Mouse (Mus musculus): ENCODE measurements around the gene Nectin2. TPM values are rescaled to one million over a fixed set of nuclear protein-coding genes. Genes with fewer than 3 reads are reported as not detected.

Gene Nectin2
- polyA plus RNA-seq, 1 experiment from 2014 or later: 55.2 TPM

DNA sequence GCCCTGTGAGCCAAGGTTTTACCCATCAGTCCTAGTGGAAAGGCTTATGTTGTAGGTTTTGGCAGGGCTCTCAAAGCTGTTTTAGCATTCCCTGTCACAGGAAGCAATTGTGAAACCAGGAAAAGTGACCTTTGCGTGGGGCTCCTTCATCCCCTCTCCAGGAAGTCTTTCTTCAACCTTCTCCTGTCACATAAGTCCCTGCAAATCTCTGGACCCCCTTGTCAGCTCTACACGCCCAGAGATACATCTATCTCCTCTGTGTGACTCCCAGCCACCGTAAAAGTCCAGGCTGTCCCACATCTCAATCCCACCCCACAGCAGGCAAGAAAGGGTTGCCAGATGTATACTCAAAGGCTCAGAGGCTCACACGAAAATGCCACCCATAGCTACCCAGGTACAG lies 21.4 kb upstream of the Nectin2 start:
- Histone ChIP-seq H3K4me2 (ENCODE audit: low read depth, low read length) (peak overlapping the region; percentile 61; the same call in 1 of the 2 replicates), H3K9me3 (ENCODE audit: control insufficient read depth, low read length) (no peaks in the 10 kb centered on the region), H3K4me3 (ENCODE audit: low read depth, low read length) (no peak overlapping the region), H3K9ac (ENCODE audit: low read depth, low read length) (no peak overlapping the region), H3K27me3 (replicated peaks; ENCODE audit: control insufficient read depth, insufficient read depth, low read length) (no peaks in the 10 kb centered on the region), H3K36me3 (ENCODE audit: control insufficient read depth, insufficient read depth, low read length) (no peaks in the 10 kb centered on the region), H3K4me1 (ENCODE audit: control insufficient read depth, insufficient read depth, low read length) (peaks cover 17% of the 10 kb centered on the region), H3K27ac (replicated peaks; ENCODE audit: low read depth, low read length) (no peak overlapping the region)
- ATAC-seq (ENCODE audit: low read depth) (no peak), DNase-seq (ENCODE audit: low spot score) (no peak)
- WGBS: 60% methylated on average over 4 of the region's 4 CpGs

DNA sequence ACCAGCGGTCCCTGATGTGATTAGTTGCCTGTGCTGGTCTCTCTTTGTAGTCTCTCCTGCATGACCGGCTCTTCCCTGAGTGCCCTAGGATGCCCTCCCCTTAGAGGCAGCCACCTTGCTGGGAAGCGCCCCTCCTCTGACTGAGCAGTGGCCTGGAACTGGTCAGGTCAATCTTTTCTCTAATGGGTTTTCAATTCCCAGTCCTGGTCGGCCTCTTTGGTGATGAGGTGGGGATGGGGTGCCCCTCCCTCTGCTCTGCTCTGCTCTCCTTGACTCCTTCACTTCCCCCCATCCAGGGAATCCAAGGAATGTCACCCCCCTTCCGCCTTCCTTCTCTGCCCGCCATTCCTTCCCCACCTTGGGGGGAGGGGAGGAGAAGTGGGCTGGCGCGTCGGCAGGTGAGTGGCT lies 20.7 kb upstream of the Nectin2 start, which contains the start of gene Bcam:
Gene Bcam, minus strand, starts transcription at position 33 of the 408 bp plus-strand sequence.
- Histone ChIP-seq H3K27me3 (replicated peaks; ENCODE audit: control insufficient read depth, insufficient read depth, low read length) (no peaks in the 10 kb centered on the region), H3K27ac (replicated peaks; ENCODE audit: low read depth, low read length) (peak within 1 kb of the TSS; percentile 23; the same call in 1 of the 2 replicates), H3K4me1 (ENCODE audit: control insufficient read depth, insufficient read depth, low read length) (peaks cover 17% of the 10 kb centered on the region), H3K4me2 (ENCODE audit: low read depth, low read length) (peak within 1 kb of the TSS; percentile 61), H3K36me3 (ENCODE audit: control insufficient read depth, insufficient read depth, low read length) (no peaks in the 10 kb centered on the region), H3K9ac (ENCODE audit: low read depth, low read length) (peak within 1 kb of the TSS; percentile 58), H3K9me3 (ENCODE audit: control insufficient read depth, low read length) (no peaks in the 10 kb centered on the region), H3K4me3 (ENCODE audit: low read depth, low read length) (peak within 1 kb of the TSS; percentile 42)
- 2% methylated on average over 8 of the region's 9 CpGs for WGBS
- ATAC-seq (ENCODE audit: low read depth) (peak; percentile 9), DNase-seq (ENCODE audit: low spot score) (peak; percentile 56)

DNA sequence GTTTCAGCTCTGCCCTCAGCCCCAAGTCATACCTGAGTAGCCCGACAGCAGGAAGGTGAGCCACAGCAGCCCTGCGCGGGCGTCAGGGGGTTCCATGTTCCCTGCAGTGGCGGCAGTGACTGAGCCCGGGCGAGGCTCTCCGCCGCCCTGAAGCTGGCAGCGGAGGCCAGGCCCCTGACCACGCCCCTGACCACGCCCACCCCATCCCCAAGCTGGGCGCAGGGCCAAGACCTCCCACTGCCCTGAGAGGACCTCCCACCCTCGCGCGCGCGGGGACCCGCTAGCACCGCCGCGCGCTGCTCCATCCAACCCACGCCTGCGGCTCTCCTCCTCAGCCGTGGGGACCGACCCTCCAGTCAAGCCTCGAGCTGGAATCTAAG lies 20.1 kb upstream of the Nectin2 start:
- Histone ChIP-seq H3K4me2 (ENCODE audit: low read depth, low read length) (peak overlapping the region; percentile 61), H3K4me3 (ENCODE audit: low read depth, low read length) (peak overlapping the region; percentile 42), H3K27me3 (replicated peaks; ENCODE audit: control insufficient read depth, insufficient read depth, low read length) (no peaks in the 10 kb centered on the region), H3K4me1 (ENCODE audit: control insufficient read depth, insufficient read depth, low read length) (peaks cover 17% of the 10 kb centered on the region), H3K27ac (replicated peaks; ENCODE audit: low read depth, low read length) (peak overlapping the region; percentile 23; the same call in 1 of the 2 replicates), H3K9me3 (ENCODE audit: control insufficient read depth, low read length) (no peaks in the 10 kb centered on the region), H3K9ac (ENCODE audit: low read depth, low read length) (peak overlapping the region; percentile 58), H3K36me3 (ENCODE audit: control insufficient read depth, insufficient read depth, low read length) (peaks cover 1% of the 10 kb centered on the region; the same call in 1 of the 2 replicates)
- peak; percentile 88 for DNase-seq (ENCODE audit: low spot score)
- ATAC-seq (ENCODE audit: low read depth): peak; percentile 78
- 0% methylated on average over 3 of the region's 28 CpGs for WGBS

DNA sequence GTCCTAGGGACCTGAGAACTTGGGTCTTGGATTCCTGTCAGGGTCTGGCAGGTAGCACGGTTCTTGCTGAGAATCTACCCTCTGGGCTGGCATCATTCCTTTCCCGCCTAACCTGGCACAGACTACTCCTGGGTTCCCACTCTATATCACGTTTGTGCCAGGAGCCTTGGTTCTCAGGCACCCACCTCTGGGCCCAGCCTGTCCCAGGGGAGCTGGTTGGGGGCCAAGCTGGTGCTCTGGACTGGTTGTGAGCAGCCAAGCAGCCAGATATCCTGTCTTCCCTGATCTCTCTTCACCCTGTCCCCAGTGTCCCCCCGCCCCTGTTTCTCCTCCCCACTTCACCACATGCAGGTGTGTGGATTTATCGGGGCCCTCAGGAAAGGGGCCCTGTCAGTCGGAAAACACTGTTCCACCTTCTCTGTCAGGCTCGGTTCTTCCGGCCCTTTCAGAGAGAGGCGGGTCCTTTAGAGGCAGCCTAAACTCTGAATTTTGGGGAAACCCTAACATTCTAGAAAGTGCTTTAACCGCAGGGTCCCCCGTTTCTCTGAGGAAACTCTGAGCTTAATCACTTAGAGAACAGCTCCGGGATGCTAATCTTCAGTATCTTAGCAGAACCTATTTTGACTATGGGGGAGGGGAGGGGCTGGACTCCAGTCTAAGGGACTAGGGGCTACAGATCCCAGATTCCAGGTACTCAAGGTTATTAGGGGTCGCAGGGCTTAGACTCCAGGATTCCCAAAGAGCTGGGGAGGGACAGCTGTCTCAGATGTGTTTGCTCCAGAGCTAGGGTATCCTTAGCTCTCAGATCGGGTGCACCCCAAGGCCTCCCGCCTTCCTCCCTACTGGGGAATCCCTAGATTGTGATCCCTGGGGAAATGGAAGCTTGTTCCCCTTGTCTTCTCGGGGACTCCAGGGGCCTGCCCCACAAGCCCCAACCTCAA lies 19.4 kb upstream of the Nectin2 start:
- ATAC-seq (ENCODE audit: low read depth): peak; percentile 20; the same call in 1 of the 2 replicates
- H3K27me3 ChIP-seq (replicated peaks; ENCODE audit: control insufficient read depth, insufficient read depth, low read length): no peaks in the 10 kb centered on the region
- H3K9me3 ChIP-seq (ENCODE audit: control insufficient read depth, low read length): no peaks in the 10 kb centered on the region
- peaks cover 17% of the 10 kb centered on the region for H3K4me1 ChIP-seq (ENCODE audit: control insufficient read depth, insufficient read depth, low read length)
- H3K4me3 ChIP-seq (ENCODE audit: low read depth, low read length): peak overlapping the region; percentile 42
- H3K9ac ChIP-seq (ENCODE audit: low read depth, low read length): peak overlapping the region; percentile 58
- peaks cover 6% of the 10 kb centered on the region; the same call in 1 of the 2 replicates for H3K36me3 ChIP-seq (ENCODE audit: control insufficient read depth, insufficient read depth, low read length)
- WGBS: 5% methylated on average over 16 of the region's 16 CpGs
- H3K27ac ChIP-seq (replicated peaks; ENCODE audit: low read depth, low read length): peak overlapping the region; percentile 23; the same call in 1 of the 2 replicates
- H3K4me2 ChIP-seq (ENCODE audit: low read depth, low read length): peak overlapping the region; percentile 61
- no peak for DNase-seq (ENCODE audit: low spot score)

DNA sequence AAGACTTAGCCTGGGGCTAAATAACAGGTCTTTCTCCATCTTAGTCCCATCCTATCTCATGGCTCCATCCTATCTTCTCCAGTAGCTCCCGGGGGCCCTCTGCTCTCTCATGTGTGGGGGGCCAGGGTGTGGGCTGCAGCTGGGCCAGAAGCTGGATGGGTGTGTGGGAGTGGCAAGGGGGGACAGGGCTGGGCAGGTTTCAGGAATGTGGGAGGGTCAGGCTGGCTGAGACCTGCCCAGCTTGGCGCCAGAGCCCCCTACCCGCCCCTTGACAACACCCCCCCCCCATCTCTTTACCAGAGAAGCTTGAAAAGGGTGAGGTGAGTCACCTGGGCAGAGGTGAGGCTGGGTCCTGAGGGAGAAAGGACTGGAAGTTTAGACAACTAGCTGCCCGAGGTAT lies 18.7 kb upstream of the Nectin2 start:
- peak; percentile 53 for ATAC-seq (ENCODE audit: low read depth)
- no peaks in the 10 kb centered on the region for H3K27me3 ChIP-seq (replicated peaks; ENCODE audit: control insufficient read depth, insufficient read depth, low read length)
- peak overlapping the region; percentile 42 for H3K4me3 ChIP-seq (ENCODE audit: low read depth, low read length)
- H3K36me3 ChIP-seq (ENCODE audit: control insufficient read depth, insufficient read depth, low read length): peaks cover 12% of the 10 kb centered on the region; the same call in 1 of the 2 replicates
- DNase-seq (ENCODE audit: low spot score): peak; percentile 57
- no peak overlapping the region; the same call in 1 of the 2 replicates for H3K27ac ChIP-seq (replicated peaks; ENCODE audit: low read depth, low read length)
- 16% methylated on average over 4 of the region's 4 CpGs for WGBS
- H3K4me1 ChIP-seq (ENCODE audit: control insufficient read depth, insufficient read depth, low read length): peaks cover 17% of the 10 kb centered on the region
- H3K9ac ChIP-seq (ENCODE audit: low read depth, low read length): peak overlapping the region; percentile 58; the same call in 1 of the 2 replicates
- no peaks in the 10 kb centered on the region for H3K9me3 ChIP-seq (ENCODE audit: control insufficient read depth, low read length)
- peak overlapping the region; percentile 61 for H3K4me2 ChIP-seq (ENCODE audit: low read depth, low read length)

DNA sequence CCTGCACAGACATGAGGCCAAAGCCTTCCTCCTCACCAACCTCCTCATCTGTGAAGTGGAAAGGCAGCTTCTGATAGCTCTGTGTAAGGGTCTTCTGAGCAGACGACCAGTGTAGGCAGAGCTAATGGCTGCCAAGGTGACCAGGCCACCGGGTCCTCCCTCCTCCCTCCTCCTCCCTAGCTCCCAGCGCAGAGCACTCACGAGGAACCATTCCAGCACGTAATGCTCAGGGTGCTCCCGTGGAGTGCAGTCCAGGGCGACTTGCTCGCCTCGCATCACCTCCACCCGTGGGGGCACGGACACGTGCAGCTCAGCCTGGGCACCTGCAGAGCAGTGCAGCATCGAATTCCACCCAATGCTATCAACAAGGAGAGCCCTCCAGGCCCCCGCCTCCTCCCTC lies 18.0 kb upstream of the Nectin2 start:
- Histone ChIP-seq H3K9ac (ENCODE audit: low read depth, low read length) (0 out of 2 replicates have a peak overlapping the region, but pooled peaks have one; percentile 5), H3K9me3 (ENCODE audit: control insufficient read depth, low read length) (no peaks in the 10 kb centered on the region), H3K4me3 (ENCODE audit: low read depth, low read length) (peak overlapping the region; percentile 42), H3K27me3 (replicated peaks; ENCODE audit: control insufficient read depth, insufficient read depth, low read length) (no peaks in the 10 kb centered on the region), H3K27ac (replicated peaks; ENCODE audit: low read depth, low read length) (no peak overlapping the region), H3K36me3 (ENCODE audit: control insufficient read depth, insufficient read depth, low read length) (peaks cover 18% of the 10 kb centered on the region), H3K4me2 (ENCODE audit: low read depth, low read length) (peak overlapping the region; percentile 61), H3K4me1 (ENCODE audit: control insufficient read depth, insufficient read depth, low read length) (peaks cover 17% of the 10 kb centered on the region)
- ATAC-seq (ENCODE audit: low read depth): no peak
- 60% methylated on average over 14 of the region's 14 CpGs for WGBS
- DNase-seq (ENCODE audit: low spot score): no peak

DNA sequence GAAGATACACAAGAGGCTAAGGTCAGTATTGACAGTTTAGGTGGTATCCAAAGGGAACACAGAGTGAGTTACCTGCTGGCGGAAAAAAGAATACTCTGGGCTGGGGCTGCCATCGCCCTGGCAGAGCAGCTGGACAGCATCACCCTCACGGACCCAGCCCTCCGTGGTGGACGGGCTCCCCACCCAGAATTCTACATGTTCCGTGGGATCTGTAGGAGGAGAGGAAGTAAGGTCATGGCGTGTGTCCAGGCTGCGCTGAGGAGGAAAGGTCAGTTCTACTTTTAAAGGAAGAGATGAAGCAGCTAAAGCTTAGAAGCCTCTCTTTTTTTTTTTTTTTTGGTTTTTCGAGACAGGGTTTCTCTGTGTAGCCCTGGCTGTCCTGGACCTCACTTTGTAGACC lies 14.3 kb upstream of the Nectin2 start:
- 89% methylated on average over 9 of the region's 9 CpGs for WGBS
- H3K27ac ChIP-seq (replicated peaks; ENCODE audit: low read depth, low read length): no peak overlapping the region

DNA sequence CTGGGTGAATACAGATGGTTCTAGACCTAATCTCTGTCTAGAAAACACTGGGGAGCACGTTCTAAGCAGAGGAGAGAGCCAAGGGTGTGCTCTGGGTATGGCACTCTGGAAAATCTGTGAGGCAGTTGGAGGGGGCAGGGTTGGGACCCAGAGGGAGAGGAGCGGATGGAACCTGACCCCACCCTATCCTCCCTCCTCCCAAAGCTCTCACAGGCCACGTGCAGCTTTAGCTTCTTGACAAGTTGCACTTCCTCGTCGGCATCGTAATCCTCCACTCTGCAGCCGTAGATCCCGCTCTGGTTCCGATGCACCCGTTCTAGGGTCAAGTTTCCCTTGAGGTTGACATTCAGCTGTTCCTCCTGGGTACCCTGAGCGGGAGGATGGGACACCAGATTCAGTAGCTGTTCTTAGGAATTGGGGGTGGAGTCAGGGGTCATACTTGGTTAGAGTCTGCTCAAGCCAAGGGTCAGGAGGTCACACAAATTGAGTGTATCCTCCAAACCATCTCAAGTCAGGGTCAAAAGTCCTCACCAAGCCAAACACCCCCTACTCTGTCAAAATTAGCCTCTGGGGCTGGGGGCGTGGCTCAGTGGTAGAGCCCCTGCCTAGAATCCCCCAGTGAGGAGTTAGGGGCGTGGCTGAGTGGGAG lies 13.7 kb upstream of the Nectin2 start:
- Histone ChIP-seq H3K36me3 (ENCODE audit: control insufficient read depth, insufficient read depth, low read length) (peaks cover 39% of the 10 kb centered on the region), H3K9ac (ENCODE audit: low read depth, low read length) (no peak overlapping the region), H3K27ac (replicated peaks; ENCODE audit: low read depth, low read length) (no peak overlapping the region), H3K27me3 (replicated peaks; ENCODE audit: control insufficient read depth, insufficient read depth, low read length) (no peaks in the 10 kb centered on the region), H3K4me2 (ENCODE audit: low read depth, low read length) (no peak overlapping the region), H3K9me3 (ENCODE audit: control insufficient read depth, low read length) (no peaks in the 10 kb centered on the region), H3K4me3 (ENCODE audit: low read depth, low read length) (no peak overlapping the region), H3K4me1 (ENCODE audit: control insufficient read depth, insufficient read depth, low read length) (no peaks in the 10 kb centered on the region)
- ATAC-seq (ENCODE audit: low read depth) (no peak), DNase-seq (ENCODE audit: low spot score) (no peak)
- 75% methylated on average over 13 of the region's 13 CpGs for WGBS

More for the DNA sequence above, 14.3 kb upstream of the Nectin2 start:
- Histone ChIP-seq H3K4me3 (ENCODE audit: low read depth, low read length) (no peak overlapping the region), H3K9ac (ENCODE audit: low read depth, low read length) (no peak overlapping the region), H3K4me2 (ENCODE audit: low read depth, low read length) (no peak overlapping the region), H3K4me1 (ENCODE audit: control insufficient read depth, insufficient read depth, low read length) (peaks cover 5% of the 10 kb centered on the region; the same call in 1 of the 2 replicates), H3K9me3 (ENCODE audit: control insufficient read depth, low read length) (no peaks in the 10 kb centered on the region), H3K36me3 (ENCODE audit: control insufficient read depth, insufficient read depth, low read length) (peaks cover 35% of the 10 kb centered on the region), H3K27me3 (replicated peaks; ENCODE audit: control insufficient read depth, insufficient read depth, low read length) (no peaks in the 10 kb centered on the region)
- DNase-seq (ENCODE audit: low spot score) (no peak), ATAC-seq (ENCODE audit: low read depth) (no peak)
